Mouse (Mus musculus): ENCODE results near the gene Tmem144. TPM values are rescaled to one million over a fixed set of nuclear protein-coding genes. Genes with fewer than 3 reads are reported as not detected.

Gene Tmem144
- total RNA-seq, 2 experiments from 2014 or later = 14.0 to 16.4 TPM

DNA sequence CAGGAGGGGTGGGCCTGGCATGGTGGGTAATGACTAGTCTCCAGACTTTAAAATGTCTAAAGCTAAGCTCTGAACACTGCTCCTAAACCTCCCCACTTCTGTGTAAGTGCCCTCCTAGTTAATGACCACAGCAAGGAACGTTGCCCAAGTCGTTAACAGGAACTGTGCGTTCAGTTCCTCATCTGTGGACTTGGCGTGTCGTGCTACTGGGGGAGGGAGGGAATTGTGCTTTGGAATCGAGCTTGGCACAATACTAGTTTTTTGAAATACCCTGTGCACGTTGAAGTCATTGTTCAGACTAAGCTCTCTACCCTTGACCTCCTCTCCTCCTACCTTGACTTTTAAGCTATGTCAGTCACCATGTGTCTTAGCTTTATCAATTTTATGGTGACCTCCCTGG is 12.3 kb upstream of the Tmem144 start:
- peak; percentile 37 to 46 for DNase-seq

DNA sequence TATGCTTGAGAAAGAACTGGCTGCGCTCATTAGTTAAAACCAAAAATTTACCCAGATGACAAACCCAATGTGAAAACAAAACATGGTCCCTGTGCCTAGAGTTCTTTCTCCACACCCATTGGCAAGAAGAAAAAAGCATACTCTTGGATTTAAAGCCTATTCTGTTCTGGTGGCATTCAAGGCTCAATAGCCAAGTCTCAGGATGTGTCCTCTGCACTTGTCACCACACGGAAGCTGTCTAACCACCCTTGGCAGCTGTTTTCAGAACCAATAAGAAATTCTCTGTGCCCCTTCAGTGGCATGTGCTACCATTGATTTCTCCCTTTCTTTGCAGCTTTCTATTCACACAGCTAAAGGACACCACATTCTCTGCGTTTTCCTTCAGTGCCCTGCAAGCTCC is 5.6 kb upstream of the Tmem144 start:
- no peak for DNase-seq

DNA sequence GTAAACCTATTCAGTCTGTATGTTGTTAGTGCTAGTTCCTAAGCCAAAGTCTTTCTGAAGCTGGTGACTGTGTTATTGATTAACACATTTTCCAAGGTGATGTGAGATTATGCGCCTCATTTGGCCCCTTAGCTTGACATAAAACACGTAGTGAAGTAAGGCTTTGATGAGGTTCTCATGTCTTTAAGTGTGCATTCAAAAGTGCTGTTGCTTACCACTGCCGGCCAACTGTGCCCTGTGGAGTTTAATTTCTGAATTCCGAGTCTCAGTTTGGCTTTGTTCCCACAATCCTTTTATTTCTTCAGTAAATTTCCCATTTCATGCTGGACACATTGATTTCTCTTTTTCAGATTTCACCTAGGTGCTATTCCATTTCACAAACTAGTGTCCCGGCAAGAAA is 5.2 kb upstream of the Tmem144 start:
- no peak for DNase-seq

DNA sequence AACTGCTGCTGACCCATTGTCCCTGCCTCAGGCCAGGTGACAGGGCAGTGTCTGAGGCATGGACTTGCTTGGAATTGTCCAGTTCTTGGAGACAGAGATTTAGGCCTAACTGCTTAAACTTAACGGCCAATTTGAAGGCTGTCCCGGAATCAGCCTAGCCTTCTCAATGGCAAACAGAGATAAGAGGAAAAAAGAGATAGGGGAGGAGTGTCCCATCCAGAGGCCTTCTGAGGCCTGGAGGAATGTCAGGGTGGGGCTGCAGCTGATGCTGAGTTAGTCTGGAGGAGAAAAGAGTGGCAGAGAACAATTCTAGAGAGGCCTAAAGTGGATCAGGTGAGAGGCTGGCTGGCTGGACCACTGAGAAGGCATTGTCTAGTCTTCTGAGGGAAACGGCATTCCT is 465 bp downstream of the Tmem144 start:
- DNase-seq = no peak

DNA sequence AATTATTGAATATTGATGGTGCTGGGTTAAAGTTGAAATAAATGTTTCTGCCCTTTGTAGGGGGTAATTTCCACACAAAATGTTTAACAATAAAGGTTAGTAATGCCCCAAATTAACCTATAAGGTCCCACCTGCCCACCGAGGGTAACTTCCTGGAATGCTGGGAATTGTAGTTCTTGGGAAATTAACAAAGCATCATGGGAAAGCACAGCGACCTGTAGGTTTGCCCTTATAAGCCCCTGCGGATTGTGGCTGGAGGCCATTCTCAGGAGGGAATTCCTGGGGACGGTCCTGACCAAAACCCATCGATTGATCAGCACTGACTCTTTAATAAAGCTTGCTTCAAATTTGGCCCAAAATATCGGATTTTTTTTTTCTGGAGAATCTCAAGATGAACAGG is 1.9 kb downstream of the Tmem144 start:
- no peak for DNase-seq

DNA sequence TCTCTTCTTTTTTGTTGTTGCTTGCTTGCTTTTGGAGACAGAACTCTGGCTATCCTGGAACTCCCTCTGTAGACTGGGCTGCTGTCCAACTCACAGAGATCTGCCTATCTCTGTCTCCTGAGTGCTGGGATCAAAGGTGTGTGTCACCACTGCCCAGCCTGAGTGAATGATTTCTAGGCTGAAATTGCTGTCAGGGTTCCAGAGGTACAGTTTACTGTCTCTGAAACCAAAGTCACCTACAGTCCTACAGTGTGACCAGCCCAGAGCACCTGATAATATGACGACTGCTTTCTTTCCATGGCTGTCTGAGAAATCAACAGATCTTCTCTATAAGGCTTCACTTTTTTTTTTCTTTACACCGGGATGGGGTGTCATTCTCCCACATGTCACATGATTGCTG is 3.0 kb downstream of the Tmem144 start:
- peak in 1 of 2 experiments; percentile 34 for DNase-seq

DNA sequence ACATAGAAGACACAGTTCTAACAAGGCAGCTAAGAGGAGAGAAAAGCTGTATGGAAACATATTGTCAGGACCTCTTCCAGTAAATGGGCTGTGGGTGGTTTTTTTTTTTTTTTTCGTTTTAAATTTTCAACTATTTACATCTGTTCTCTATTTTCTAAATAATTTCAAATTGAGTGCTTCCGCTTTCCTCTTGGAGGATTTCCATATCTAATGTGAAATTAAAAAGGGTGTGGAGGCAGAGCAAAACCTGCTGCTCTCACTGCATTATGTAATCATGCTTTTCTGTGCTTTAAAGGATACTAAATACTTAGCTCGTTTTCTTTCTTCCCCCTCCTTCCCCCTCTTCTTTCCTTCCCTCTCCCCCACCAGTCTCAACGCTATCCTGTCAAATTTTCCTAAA is 3.7 kb downstream of the Tmem144 start:
- no peak for DNase-seq

DNA sequence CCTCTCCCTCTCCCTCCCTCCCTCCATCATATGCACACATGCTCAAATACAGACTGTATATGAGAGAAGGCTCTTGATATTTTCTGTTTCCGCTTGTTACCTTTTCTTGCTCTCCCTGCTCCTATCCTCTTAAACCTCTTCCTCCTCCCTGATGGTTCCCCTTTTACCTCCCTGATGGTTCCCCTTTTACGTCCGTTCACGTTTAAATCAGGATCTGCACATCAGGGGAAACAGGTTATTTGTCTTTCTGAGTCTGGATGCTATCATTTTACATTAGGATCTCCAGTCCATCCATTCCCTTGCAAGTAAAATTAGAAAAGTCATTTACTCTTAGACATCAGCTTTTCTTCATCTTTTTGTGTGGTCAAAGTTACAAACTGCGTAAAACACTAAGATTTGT is 5.9 kb downstream of the Tmem144 start:
- no peak for DNase-seq

DNA sequence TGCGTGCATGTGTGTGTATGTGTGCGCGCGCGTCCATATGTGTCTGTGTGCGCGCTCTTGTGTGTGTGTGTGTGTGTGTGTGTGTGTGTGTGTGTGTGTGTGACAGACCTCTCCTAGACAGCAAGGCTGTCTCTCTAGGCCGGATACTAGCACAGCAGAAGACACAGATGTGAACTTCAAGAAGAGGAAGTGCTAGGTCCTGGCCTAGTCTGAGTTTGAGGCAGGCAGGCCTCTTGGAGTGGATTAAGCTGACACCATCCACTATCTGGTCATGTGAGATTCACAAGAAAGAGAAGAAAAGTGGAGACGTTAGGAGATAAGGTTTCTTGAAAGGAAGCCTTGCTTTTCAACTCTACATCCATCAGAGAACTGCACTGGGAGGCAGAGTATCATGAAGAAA is 8.6 kb downstream of the Tmem144 start:
- no peak for DNase-seq

DNA sequence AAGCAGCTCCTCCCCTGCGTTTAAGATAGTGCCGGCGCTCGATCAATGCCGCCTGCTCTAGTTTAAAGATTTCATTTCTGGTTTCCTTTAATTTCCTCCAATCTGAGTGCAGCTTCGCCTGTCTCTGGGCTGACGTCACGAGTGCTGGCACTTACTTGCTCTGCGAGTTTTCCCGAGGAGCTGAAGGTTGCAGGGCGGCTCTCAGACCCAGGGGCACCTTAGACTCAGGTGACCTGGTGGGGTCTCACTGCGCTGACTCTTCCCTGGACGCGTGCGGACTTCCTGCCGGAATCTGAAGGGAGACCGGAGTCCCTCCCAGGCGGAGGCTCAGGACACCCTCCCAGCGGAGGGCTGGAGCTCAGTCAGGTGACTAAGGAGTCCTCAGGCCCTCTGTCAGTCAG is 10.0 kb downstream of the Tmem144 start:
- peak; percentile 79 for DNase-seq

DNA sequence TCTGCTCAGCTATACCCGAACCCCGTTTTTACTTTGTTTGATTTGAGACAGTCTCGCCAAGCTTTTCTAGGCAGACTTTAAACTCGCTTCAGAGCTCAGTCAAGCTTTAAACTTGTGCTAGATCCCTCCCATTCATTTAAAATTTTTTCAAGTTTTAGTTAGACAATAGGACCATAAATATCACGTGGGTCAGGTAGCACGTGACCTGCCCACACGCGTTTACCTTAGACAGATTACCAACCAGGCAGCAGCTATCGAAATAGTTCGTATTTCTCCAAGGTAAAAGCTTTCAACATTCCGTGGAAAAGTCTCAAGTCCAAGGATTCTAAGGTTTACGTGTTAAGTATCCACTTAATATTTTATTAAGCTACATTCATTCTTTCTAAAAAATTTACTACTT is 10.4 kb downstream of the Tmem144 start:
- peak; percentile 48 to 61 for DNase-seq

DNA sequence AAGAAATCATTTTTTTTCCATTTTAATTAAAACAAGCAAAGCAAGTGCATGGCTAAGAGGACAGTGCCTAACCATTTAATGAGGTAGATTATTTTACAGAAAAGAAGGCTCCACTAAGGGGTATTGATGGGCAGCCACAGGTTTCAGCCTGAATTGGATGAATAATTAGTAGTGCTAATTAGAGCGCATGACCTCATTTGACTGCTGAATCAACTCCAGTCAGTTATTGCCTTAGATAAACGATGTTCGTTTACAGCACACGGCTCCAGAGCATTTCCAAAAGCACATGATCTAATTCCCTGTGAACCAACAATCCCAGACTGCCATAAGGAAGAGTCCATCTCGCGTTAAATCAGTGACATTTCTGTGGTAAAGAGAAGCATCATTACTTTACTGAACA is 11.1 kb downstream of the Tmem144 start:
- no peak for DNase-seq

DNA sequence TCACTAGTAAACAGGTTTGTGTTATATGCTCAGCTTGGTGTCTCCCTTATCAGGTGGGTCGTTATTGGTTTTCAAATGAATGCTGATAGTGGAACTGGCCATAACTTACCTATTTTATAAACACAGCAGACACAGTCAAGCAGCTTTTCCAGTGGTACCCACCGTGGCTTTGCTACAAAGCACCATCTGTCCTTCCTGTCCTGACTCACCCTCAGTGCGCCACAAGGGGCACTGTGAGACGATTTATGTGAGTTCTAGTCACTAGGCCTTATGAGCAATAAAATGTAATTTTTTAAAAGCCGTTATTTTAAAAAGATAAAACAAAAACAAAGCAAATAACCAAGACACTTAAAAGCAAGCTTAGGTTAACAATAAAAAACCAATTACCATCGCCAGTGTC is 13.8 kb downstream of the Tmem144 start:
- DNase-seq = peak; percentile 25 to 26

DNA sequence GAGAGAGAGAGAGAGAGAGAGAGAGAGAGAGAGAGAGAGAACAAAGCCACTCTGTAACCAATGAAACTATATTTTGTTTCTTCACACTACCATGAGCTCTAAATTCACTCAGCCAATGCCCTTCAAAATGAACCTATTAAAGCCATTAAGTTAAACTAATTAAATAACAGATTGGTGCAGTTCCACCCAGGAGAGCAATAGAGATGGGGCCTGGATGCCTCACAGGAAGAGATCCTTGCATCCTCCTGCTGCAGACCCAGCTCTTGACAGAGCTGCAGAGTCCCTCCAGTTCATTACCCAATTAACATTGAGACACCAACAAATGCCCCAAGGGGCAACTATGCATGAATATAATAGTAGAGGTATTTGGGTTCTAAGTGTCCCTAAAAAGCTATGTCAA is 23.3 kb downstream of the Tmem144 start:
- DNase-seq = no peak

DNA sequence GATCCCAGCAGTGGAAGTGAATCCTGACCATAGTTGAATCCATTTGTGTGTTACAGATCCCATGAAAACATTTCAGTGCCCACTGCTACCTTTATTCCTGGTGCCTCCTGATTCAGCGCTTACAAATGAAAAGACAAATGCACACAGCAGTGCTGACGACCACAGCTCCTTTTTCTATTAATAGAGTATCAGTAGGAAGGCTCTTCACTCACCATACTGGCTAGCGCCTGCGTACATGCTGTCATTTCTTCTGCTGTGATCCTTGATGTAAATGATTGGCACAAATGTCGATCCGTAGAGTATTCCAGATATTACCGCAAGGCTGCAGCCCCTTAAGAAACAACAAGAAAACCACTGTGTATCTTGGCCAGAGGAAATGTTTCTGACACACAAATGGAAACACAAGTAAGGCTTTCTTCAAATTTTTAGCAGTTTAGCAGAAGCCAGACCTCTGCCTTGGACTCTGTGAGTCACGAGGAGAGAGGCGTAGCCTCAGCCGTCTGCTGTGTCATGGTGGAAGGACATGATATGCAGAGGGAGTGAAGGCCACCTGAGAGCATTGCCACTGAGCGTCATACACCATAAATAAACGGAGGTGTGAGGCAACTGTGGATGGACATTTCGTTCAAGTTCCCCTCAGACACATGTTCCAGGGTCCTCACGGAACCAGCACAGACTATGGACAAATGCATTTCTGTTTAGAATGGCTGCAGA is 27.3 kb downstream of the Tmem144 start:
- peak; percentile 34 to 62 for DNase-seq

DNA sequence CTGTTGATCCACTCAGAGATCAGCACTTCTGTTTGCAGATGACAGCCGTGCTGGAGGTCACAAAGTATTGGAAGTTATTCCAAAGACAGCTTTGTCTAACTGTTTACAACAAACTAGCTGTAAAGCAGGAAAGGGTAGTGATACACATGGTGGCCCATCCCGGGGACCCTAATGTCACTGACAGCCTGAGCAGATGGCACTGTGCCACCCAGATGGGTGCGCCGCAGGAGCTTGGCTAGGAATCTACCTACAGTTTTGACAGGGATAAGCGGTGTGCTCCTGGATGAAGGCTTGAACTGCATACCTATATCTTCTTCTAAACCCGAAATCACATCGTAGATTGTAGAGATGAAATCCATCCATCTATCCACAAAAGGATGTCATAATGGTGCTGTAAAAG is 29.4 kb downstream of the Tmem144 start:
- DNase-seq = no peak

DNA sequence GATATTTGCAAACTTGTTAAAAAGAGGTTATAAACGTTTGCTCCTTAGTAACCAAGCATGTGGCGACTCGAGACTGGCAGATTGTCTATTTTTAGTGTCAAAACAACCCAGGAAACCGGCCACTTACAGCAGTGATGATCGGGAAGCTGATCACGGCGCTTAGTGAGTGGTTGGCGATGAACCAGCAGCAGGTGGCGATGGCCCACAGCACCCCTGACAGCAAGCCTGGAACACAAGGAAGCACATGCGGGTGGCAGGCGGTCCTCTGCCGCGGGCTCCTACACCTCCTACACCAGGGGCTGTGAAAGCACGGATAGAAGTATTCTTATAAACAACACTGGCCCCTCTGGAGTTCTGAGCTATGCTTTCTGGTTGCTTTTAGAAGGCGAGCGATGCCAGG is 31.4 kb downstream of the Tmem144 start:
- DNase-seq = no peak

DNA sequence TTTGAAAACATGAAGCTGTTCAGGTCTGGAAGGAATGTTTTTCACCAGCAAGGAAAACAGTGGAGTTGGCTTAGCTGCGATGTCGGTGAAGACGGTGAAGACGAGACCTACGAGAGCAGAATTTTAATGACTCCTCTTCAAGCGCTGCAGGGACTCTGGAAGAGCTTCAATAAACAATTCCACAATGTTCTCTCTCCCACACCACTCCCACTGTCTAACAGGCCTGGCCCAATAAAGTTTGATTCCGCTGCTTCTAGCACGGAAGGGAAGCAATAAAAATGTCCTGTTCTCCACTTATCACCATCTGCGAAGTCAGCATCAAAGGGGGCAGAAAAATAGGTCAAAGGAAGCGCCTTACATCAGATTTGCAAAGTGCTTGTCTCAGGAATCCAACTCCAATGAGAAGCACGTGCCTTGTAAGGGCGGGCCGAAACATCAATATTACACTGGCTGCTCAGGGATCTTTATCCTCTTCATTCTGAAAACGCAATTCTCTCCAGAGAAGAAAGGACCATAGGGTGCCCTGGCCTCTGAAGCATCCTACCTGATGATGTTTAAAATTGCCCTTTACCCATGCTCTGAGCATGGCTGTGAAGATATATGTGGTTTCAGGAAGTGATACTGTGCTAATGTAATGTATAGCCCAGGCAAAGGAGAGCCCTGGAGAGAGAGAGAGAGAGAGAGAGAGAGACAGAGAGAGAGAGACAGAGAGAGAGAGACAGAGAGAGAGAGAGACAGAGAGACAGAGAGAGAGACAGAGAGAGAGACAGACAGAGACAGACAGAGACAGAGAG is 34.2 kb downstream of the Tmem144 start:
- DNase-seq = no peak

DNA sequence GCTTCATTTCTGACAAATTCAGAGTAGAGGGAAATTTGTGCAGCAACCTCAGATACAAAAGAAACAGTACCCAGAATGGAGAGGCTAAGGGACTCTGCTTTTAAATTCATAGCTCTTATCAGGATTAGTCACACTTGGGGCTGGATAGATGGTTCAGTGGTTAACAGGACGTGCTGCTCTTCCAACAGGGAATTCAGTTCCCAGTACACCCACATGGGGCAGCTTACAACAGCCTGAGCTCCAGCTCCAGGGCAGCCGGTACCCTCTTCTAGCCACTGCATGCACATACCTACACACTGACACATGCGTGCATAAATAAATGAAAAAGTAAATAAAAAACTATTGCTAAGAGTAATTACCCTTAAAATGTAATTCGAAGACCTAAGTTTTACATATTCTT is 36.3 kb downstream of the Tmem144 start:
- peak in 1 of 2 experiments; percentile 13 for DNase-seq

DNA sequence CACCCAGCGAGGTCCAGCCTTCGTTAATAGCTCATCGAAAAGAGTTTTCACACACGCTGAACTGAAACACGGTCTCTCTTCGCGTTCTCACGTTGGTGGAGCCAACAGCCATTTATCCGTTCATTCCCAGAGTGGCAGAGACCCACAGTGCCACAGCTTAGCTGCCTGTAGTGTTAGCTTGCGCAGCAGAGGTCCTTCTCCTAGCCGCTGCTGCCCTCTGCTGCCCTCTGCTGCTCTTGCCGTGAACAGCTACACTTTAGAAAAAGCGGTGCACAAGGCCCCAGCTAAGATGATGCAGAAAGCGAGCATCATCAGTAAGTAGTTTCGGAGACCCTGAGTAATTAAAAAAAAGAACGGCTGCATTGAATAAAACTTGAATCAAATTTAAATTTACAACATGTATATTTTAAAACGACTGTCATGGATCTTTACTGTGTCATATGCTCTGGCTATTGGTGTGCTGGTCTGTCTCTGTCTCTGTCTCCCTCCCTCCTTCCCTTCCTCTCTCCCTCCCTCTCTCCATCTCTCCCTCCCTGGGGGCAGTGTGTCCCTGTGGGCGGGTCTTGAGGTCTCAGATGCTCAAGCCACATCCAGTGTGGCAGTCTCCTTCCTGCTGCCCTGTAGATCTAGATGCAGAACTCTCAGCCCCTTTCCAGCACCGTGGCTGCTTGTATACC is 38.6 kb downstream of the Tmem144 start:
- DNase-seq = peak; percentile 76 to 83

DNA sequence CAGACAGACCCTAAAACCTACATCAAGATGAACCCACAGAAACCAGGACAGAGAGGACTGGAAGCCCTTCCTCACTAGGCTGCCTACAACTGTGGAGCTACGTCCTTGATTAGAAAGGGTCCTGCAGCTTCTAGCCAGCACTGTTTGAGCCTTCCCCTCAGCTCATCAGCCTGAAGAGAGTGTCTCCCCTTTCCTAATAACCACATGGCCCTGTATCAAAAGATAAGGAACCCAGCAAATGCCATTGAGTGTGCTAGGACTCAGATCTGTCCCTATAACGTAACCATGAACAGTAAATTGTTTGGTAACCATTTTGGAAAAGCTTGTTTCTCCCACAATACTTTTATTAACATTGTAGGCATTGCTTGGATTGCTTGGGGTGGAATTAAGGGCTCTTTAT is 40.5 kb downstream of the Tmem144 start:
- DNase-seq = no peak

DNA sequence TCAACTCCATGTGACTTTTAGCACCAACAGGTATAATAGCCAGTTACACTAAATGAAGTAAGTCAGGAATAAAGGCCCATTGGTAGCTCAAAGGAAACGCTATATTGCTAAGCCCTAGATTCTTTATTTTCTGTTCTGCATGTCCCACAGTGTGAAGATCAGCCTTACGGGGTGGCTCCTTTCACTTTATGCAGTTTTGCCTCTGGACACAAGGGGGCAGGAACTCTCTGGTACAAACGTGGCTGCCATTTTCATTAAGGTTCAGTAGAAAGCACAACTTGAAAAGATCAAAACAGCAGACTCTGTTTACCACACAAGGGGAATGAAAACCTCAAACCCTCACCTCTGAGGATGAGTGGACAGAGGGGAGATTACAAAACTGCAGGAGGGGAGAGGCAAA is 40.9 kb downstream of the Tmem144 start:
- DNase-seq = peak in 1 of 2 experiments; percentile 57

DNA sequence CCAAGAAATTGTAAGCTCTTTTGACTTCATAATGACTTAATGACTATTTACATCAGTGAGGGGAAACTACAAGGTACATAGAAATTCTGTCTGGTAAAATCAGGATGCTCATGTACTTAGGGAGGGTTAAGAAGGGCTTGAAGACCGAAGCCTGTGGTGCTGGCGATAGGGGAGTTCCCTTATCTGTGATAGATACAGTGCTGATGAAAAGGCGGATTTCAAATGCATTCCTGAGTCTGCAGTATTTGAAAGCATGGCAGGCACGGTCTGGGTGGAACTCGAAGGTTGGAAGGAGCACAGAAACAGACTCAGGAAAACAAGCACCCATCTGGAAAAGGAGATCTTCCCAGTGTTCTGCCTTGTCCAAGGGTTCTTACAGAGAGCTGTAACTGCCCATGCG is 42.0 kb downstream of the Tmem144 start:
- no peak for DNase-seq

Data from adrenal gland, postnatal 36 days (tissue).